Mouse (Mus musculus) c-Kit-positive CD71-positive TER-119-negative erythroid progenitor cells, embryonic 14.5 days (primary cell): Measurements from ENCODE around the gene Gm11011.

ENCODE experiments used
- DNase-seq: peaks from one replicate; pipeline ENCODE4 v3.0.0-alpha.2; 2013; ENCODE audit warnings: low read depth

Gm11011 gene

GRCm38 (mm10) chr2:169589697-169590096 lies 2.2 kb upstream of the Gm11011 start:
- DNase-seq = no peak

- no peak for DNase-seq
These were observed 857 bp downstream of the Gm11011 start for GRCm38 (mm10) chr2:169586688-169587087.

GRCm38 (mm10) chr2:169585631-169586285 lies 1.8 kb downstream of the Gm11011 start:
- no peak for DNase-seq

GRCm38 (mm10) chr2:169584745-169585456 lies 2.6 kb downstream of the Gm11011 start:
- no peak for DNase-seq

- DNase-seq = no peak
These were observed 4.1 kb downstream of the Gm11011 start for GRCm38 (mm10) chr2:169583476-169583875.

GRCm38 (mm10) chr2:169577508-169578196 lies 9.9 kb downstream of the Gm11011 start:
- no peak for DNase-seq

- DNase-seq = no peak
These were observed 17.5 kb downstream of the Gm11011 start for GRCm38 (mm10) chr2:169570063-169570462.

GRCm38 (mm10) chr2:169566159-169566558 lies 21.4 kb downstream of the Gm11011 start:
- DNase-seq = no peak

- DNase-seq = no peak
These were observed 21.8 kb downstream of the Gm11011 start for GRCm38 (mm10) chr2:169565751-169566150.

GRCm38 (mm10) chr2:169545674-169546073 lies 41.9 kb downstream of the Gm11011 start:
- DNase-seq = no peak

GRCm38 (mm10) chr2:169538906-169539305 lies 48.6 kb downstream of the Gm11011 start:
- no peak for DNase-seq
